Mouse (Mus musculus) embryo, embryonic 9.5 days (tissue): ENCODE measurements around the gene Zyg11b.

Source experiments
- DNase-seq: peaks from one replicate; pipeline ENCODE4 v3.0.0-alpha.2; 2017; ENCODE audit errors: extremely low spot score

Zyg11b gene

GRCm38 (mm10) chr4:108196277-108196855 lies 104.5 kb downstream of the Zyg11b start:
- DNase-seq, result peak; percentile 21

GRCm38 (mm10) chr4:108192821-108193323 lies 108.0 kb downstream of the Zyg11b start:
- DNase-seq, result no peak

GRCm38 (mm10) chr4:108182278-108182677 lies 118.6 kb downstream of the Zyg11b start:
- no peak for DNase-seq
